Mouse (Mus musculus) neural tube, embryonic 14.5 days (tissue): ENCODE measurements around the gene Nptxr. TPM values are rescaled to one million over a fixed set of nuclear protein-coding genes. Genes with fewer than 3 reads are reported as not detected.
A peak's percentile ranks its signal among the peaks of the same experiment; 100 is the strongest.

ENCODE experiments used
- ATAC-seq: fragments of 200-750 bp; cut with Nextera tagmentation; 2 replicates; pipeline ENCODE4 v1.8.0; 2017; ENCODE audit warnings: low read depth, mild to moderate bottlenecking, moderate TSS enrichment, moderate library complexity
- H3K27ac ChIP-seq: fragments of 300-500 bp; sonication (generic); 2 replicates; pipeline ENCODE4 v1.5.1; 2014; ENCODE audit warnings: low read depth, mild to moderate bottlenecking, control low read depth, low read length, moderate library complexity, mixed read lengths
- H3K27me3 ChIP-seq: fragments of 300-500 bp; sonication (generic); 2 replicates; pipeline ENCODE4 v1.6.1; 2014; ENCODE audit warnings: low read length; ENCODE audit not compliant: control insufficient read depth, insufficient read depth
- H3K36me3 ChIP-seq: fragments of 300-500 bp; sonication (generic); 2 replicates; pipeline ENCODE4 v1.6.1; 2014; ENCODE audit warnings: low read length, mixed read lengths; ENCODE audit not compliant: control insufficient read depth, insufficient read depth
- H3K4me1 ChIP-seq: fragments of 300-500 bp; sonication (generic); 2 replicates; pipeline ENCODE4 v1.6.1; 2014; ENCODE audit warnings: low read length; ENCODE audit not compliant: control insufficient read depth, insufficient read depth
- H3K4me2 ChIP-seq: fragments of 300-500 bp; sonication (generic); 2 replicates; pipeline ENCODE4 v1.6.1; 2014; ENCODE audit warnings: mild to moderate bottlenecking, low read depth, low read length, control low read depth
- H3K4me3 ChIP-seq: fragments of 300-500 bp; sonication (generic); 2 replicates; pipeline ENCODE4 v1.5.1; 2014; ENCODE audit warnings: low read depth, low read length, control low read depth, mixed read lengths
- H3K9ac ChIP-seq: fragments of 300-500 bp; sonication (generic); replicated peaks from 2 replicates; pipeline ENCODE4 v1.6.1; 2014; ENCODE audit warnings: low read depth, mild to moderate bottlenecking, control low read depth, low read length, mixed read lengths
- H3K9me3 ChIP-seq: fragments of 300-500 bp; sonication (generic); 2 replicates; pipeline ENCODE4 v1.6.1; 2016; ENCODE audit warnings: low read length; ENCODE audit not compliant: control insufficient read depth
- WGBS: fragments of 180-500 bp; shearing (Covaris S2); extraction: QIAGEN DNeasy Blood & Tissue Kit; methylation state at CpG from one replicate; pipeline ENCODE4 v1.1.7; 2014; 5-methylcytosine and 5-hydroxymethylcytosine counted together
- polyA plus RNA-seq: library from polyadenylated mRNA; unstranded; fragments of >200 nt; fragmentation: Nextera tagmentation; extraction: Ambion mirVana; gene quantifications from 2 replicates; pipeline ENCODE4 v1.2.1, GENCODE M21; 2014

Nptxr gene
- 15.5 and 23.4 TPM in 2 replicates for polyA plus RNA-seq

DNA sequence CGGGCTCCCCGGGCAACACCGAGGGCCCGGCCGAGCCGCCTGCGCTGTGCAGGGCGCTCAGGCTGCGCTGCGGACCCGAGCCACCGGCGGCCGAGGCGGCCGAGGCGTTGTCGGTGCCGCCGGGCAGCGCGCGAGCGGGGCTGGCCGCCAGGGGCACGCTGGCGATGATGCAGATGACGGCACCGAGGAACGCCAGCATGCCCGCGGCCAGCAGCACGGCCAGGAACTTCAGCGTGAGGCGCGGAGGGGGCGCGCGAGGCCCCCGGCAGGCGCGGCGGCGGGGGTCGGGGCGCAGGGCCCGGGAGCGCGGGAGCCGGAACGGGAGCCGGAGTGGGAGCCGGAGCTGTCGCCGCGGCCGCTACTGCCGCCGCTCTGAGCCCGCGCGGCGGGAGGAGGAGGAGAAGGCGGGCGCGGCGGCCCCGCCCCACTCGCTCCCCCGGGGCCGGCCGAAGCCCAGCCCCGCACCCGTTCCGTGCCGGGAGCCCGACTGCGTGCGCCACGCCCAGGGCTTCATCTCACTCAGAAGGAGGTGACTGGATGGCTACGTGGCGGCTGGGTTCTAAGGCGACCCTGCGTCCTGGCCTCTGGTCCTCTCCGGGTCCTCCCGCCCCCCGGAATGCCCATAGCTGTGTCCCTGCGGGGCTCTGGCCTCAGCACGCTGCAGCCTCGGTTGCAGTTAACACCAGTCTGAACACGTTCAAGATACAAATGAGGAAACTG is at the start of gene Nptxr:
TSS of gene Nptxr (minus strand) at position 415 of the 720 bp plus-strand sequence.
- Histone ChIP-seq H3K4me3 (peak within 1 kb of the TSS; percentile 63), H3K9ac (peak within 1 kb of the TSS; percentile 74), H3K9me3 (no peaks in the 10 kb centered on the region), H3K36me3 (no peaks in the 10 kb centered on the region), H3K4me2 (peak within 1 kb of the TSS; percentile 68), H3K27ac (peak within 1 kb of the TSS; percentile 84), H3K27me3 (peaks cover 16% of the 10 kb centered on the region), H3K4me1 (peaks cover 15% of the 10 kb centered on the region; the same call in 1 of the 2 replicates)
- WGBS, result under 1% methylated on average over 67 of the region's 91 CpGs
- peak; percentile 82 for ATAC-seq

DNA sequence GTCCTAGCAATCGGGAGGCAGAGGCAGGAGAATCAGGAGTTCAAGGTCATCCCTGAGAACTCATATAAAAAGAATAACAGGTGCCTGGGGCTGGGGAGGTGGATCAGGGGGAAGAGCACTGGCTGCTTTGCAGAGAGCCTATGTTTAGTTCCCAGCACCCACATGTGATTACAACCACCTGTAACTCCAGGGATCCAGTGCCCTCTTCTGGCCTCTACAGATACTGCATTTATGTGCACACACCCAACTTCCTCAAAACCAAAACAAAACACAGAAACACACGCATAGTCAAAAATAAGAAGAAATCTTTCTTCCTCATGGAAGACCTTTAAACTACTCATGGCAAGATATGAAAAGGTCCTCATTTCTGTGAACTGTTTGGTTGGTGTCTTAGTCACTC is 45.6 kb upstream of the Nptxr start:
- no peak overlapping the region for H3K4me2 ChIP-seq
- H3K4me3 ChIP-seq, result no peak overlapping the region
- no peak overlapping the region for H3K9ac ChIP-seq
- ATAC-seq, result no peak
- no peaks in the 10 kb centered on the region for H3K4me1 ChIP-seq
- H3K27me3 ChIP-seq, result no peaks in the 10 kb centered on the region
- no peaks in the 10 kb centered on the region for H3K9me3 ChIP-seq
- H3K27ac ChIP-seq, result no peak overlapping the region
- WGBS, result 100% methylated on average over 2 of the region's 2 CpGs
- H3K36me3 ChIP-seq, result no peaks in the 10 kb centered on the region

DNA sequence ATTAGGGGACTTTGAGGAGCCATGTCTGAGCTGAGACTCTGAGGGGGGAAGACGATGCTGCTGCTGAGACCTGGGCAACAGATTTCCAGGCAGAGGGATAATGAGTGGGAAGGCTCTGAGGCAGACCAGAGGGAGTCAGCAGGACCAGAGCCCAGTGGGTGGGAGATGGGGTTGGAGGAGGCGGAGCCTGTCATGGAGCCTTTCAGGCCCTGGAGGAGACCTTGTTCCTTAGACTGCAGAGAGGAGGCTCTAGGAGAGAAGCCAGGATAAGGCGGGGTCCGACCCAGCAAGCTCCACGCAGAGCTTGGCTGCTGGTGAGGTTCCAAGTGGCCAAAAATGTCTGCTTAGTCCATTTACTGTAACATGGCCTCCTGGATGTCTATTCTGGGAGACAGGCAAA is 42.5 kb upstream of the Nptxr start:
- 24% methylated on average over 5 of the region's 5 CpGs for WGBS
- no peaks in the 10 kb centered on the region for H3K4me1 ChIP-seq
- no peaks in the 10 kb centered on the region for H3K27me3 ChIP-seq
- no peaks in the 10 kb centered on the region for H3K9me3 ChIP-seq
- no peak overlapping the region for H3K4me2 ChIP-seq
- no peak overlapping the region for H3K9ac ChIP-seq
- no peak for ATAC-seq
- H3K4me3 ChIP-seq, result no peak overlapping the region
- no peaks in the 10 kb centered on the region for H3K36me3 ChIP-seq
- no peak overlapping the region for H3K27ac ChIP-seq

DNA sequence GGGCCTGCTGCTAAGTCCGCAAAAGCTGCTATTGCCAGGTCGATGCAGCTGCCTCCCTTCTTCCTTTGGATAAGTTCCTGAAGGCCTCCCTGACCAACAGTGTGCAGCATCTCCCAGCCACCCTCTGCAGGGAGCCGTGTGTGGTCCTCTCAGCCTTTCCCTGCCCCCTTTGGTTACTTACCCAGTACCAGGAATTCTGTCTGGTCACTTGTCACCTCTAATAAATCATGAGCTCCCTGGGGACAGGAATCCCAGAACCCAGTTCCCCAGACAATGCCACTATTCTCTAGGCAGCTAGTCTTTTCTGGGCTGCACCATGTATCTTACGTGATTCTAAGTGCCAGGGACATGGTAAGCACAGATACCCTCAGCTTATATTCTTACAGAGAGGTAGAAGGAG is 41.4 kb upstream of the Nptxr start:
- H3K36me3 ChIP-seq, result no peaks in the 10 kb centered on the region
- whole genome bisulfite sequencing, result 32% methylated on average over 4 of the region's 4 CpGs

DNA sequence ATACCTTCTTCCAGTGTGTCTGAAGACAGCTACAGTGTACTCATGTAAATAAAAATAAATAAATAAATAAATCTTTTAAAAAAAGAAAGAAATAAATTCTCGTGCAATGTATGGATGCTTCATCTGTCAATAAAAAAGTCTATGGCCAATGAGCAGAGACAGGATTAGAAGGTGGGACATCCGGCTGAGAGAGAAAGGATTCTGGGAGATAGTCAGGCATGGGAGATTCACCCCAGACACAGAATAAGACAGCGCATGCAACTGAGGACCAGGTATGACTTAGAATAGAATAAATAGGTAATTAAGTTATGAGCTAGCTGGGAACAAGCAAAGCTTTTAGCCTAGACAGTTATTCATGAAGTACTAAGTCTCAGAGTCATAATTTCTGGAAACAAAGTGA is 38.4 kb upstream of the Nptxr start:
- no peak overlapping the region for H3K4me3 ChIP-seq
- H3K9me3 ChIP-seq, result no peaks in the 10 kb centered on the region
- 84% methylated on average over 3 of the region's 3 CpGs for WGBS
- no peaks in the 10 kb centered on the region for H3K36me3 ChIP-seq
- H3K27ac ChIP-seq, result no peak overlapping the region
- no peak overlapping the region for H3K4me2 ChIP-seq
- no peaks in the 10 kb centered on the region for H3K27me3 ChIP-seq
- no peak for ATAC-seq
- no peak overlapping the region for H3K9ac ChIP-seq
- no peaks in the 10 kb centered on the region for H3K4me1 ChIP-seq

More for the DNA sequence above, 41.4 kb upstream of the Nptxr start:
- ATAC-seq, result no peak
- H3K4me2 ChIP-seq, result no peak overlapping the region
- H3K27me3 ChIP-seq, result no peaks in the 10 kb centered on the region
- no peaks in the 10 kb centered on the region for H3K4me1 ChIP-seq
- H3K9ac ChIP-seq, result no peak overlapping the region
- H3K4me3 ChIP-seq, result no peak overlapping the region
- no peak overlapping the region for H3K27ac ChIP-seq
- H3K9me3 ChIP-seq, result no peaks in the 10 kb centered on the region

DNA sequence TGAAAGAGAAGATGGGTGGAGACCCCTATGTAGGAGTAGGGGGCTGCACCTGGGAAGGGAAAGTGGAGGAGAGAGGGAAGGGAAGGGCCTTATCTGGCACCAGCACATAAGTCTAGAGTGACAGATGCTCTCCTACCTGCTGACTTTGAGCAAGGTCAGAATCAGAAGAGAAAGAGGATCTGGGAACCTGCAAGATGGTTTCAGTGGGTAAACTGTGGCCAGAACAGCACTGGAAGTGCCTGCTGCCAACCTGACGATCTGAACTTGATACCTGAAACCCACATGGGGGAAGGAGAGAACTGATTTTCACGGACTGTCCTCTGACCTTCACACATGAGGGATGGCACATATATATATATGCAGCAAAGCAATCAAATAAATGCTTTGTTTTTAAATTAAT is 35.7 kb upstream of the Nptxr start:
- H3K4me3 ChIP-seq, result no peak overlapping the region
- H3K4me1 ChIP-seq, result peaks cover 5% of the 10 kb centered on the region
- no peak for ATAC-seq
- no peak overlapping the region for H3K9ac ChIP-seq
- H3K36me3 ChIP-seq, result no peaks in the 10 kb centered on the region
- no peaks in the 10 kb centered on the region for H3K9me3 ChIP-seq
- WGBS, result 70% methylated on average over 2 of the region's 2 CpGs
- no peak overlapping the region for H3K4me2 ChIP-seq
- H3K27ac ChIP-seq, result no peak overlapping the region
- no peaks in the 10 kb centered on the region for H3K27me3 ChIP-seq

DNA sequence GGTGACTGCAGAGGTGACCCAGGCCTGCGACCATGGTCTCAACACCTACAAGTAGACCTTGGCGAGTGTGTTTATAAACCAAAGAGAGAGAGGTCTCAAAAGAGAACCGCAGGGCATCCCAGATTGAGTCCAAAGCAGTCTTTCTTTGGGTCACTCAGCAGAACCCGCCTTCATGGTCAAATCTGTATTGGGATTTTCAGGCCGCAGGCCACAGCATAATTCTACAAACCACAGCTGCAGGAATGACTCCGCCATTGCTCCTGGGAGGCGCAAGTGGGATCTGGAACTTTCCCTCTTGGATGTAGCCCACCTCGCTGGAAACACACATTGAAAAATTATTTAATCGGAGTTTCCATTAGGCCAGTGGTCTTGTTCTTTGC is 30.3 kb upstream of the Nptxr start:
- H3K9ac ChIP-seq, result peak overlapping the region; percentile 63; the same call in 1 of the 2 replicates
- H3K4me1 ChIP-seq, result peaks cover 29% of the 10 kb centered on the region
- ATAC-seq, result no peak
- H3K4me2 ChIP-seq, result peak overlapping the region; percentile 61; the same call in 1 of the 2 replicates
- H3K36me3 ChIP-seq, result no peaks in the 10 kb centered on the region
- whole genome bisulfite sequencing, result 52% methylated on average over 9 of the region's 9 CpGs
- no peaks in the 10 kb centered on the region for H3K9me3 ChIP-seq
- peak overlapping the region; percentile 81 for H3K4me3 ChIP-seq
- H3K27me3 ChIP-seq, result no peaks in the 10 kb centered on the region
- peak overlapping the region; percentile 96 for H3K27ac ChIP-seq

DNA sequence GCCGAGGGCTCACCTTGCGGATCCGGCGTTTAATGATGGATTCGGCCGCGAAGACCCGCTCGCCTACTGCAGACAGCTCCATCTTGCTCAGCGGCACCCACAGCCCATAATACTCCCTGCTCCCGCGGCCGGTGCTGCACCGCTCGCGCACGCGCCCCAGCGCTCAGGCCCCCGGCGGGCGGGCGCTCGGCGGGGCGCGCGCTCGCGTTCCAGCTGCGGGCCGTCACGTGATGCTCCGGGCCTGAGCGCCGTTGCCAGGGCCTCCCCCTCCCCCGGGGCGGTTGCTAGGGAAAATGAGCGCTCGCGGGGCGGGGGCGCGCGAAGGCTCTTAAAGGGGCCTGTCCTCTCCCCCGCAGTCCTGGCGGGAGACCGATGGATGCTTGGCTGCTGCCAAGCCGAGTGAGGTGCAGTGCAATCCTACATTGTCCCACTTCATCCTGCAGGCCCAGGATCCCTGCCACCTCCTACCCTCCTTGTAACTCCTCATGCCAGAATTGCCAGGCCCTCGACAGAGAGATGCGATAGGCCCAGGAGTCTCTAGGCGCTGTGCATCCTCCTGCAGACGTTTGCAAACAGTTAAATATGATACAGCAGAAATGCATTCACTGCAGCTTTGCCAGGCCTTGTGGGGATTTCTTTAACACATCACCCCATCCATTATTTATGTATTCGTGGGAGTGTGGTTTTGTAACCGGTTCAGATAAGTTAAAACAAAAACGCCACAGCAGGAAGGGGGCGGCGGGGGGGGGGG is 29.7 kb upstream of the Nptxr start, which contains the start of the genes Npcd and Cbx6:
TSS of gene Npcd (minus strand) at position 108 of the 751 bp plus-strand sequence.
TSS of gene Cbx6 (minus strand) at position 559 of the 751 bp plus-strand sequence.
- H3K4me1 ChIP-seq, result peaks cover 34% of the 10 kb centered on the region
- 3% methylated on average over 34 of the region's 58 CpGs for WGBS
- peak within 1 kb of the TSS; percentile 90 for H3K9ac ChIP-seq
- ATAC-seq, result peak; percentile 88
- H3K27me3 ChIP-seq, result no peaks in the 10 kb centered on the region
- no peaks in the 10 kb centered on the region for H3K36me3 ChIP-seq
- H3K9me3 ChIP-seq, result no peaks in the 10 kb centered on the region
- peak within 1 kb of the TSS; percentile 81 for H3K4me3 ChIP-seq
- H3K4me2 ChIP-seq, result peak within 1 kb of the TSS; percentile 96
- H3K27ac ChIP-seq, result peak within 1 kb of the TSS; percentile 96
